Mouse (Mus musculus) olfactory bulb, adult 2 months (tissue): ENCODE data around the gene Unc5b.

Source experiments
- CTCF ChIP-seq: fragments of 200-500 bp; IDR thresholded peaks from 2 replicates; pipeline ENCODE4 v1.5.1; 2012; ENCODE audit warnings: low read depth, mild to moderate bottlenecking, low read length, moderate library complexity; ENCODE audit not compliant: insufficient read depth
- POLR2A ChIP-seq: fragments of 200-500 bp; IDR thresholded peaks from 2 replicates; pipeline ENCODE4 v1.6.1; 2012; ENCODE audit warnings: mild to moderate bottlenecking, low read depth, low read length, moderate library complexity; ENCODE audit not compliant: insufficient read depth

DNA sequence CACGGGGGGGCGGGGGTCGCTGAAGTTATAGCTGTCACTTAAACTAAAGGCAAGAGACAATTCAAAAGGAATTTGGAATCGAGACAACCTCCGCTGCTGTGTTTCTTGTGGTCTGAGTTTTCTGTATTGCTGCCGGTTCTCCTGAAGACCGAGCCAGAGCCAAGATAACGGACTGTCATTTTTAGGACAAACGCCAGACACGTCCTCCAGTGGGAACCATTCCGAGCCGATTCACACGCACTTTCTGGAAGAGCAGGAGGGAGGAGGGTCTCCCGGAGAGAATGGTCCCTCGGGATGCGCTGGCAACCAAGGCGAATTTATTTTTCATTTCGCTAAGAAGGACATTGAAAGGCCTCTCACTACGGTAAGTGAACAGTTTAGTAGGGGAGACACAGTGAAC lies 7.4 kb upstream of the Unc5b start:
- no peak for TF ChIP-seq POLR2A
- no peak for TF ChIP-seq CTCF
